Mouse (Mus musculus) midbrain, embryonic 16.5 days (tissue): ENCODE data around the gene Dffb. TPM values are rescaled to one million over a fixed set of nuclear protein-coding genes. Genes with fewer than 3 reads are reported as not detected.

Source experiments
- ATAC-seq: fragments of 200-750 bp; cut with Nextera tagmentation; 2 replicates; pipeline ENCODE4 v1.8.0; 2017; ENCODE audit warnings: moderate TSS enrichment
- H3K27ac ChIP-seq: fragments of 300-500 bp; sonication (generic); 2 replicates; pipeline ENCODE4 v1.5.1; 2014; ENCODE audit warnings: mild to moderate bottlenecking, low read length, mixed read lengths
- H3K27me3 ChIP-seq: fragments of 300-500 bp; sonication (generic); 2 replicates; pipeline ENCODE4 v1.6.1; 2014; ENCODE audit warnings: low read depth, low read length, mixed read lengths; ENCODE audit not compliant: control insufficient read depth, insufficient read depth
- H3K36me3 ChIP-seq: fragments of 300-500 bp; sonication (generic); 2 replicates; pipeline ENCODE4 v1.6.1; 2014; ENCODE audit warnings: mild to moderate bottlenecking, low read length, moderate library complexity, mixed read lengths; ENCODE audit not compliant: control insufficient read depth, insufficient read depth
- H3K4me1 ChIP-seq: fragments of 300-500 bp; sonication (generic); 2 replicates; pipeline ENCODE4 v1.6.1; 2014; ENCODE audit warnings: mild to moderate bottlenecking, low read length, mixed read lengths; ENCODE audit not compliant: control insufficient read depth, insufficient read depth
- H3K4me2 ChIP-seq: fragments of 300-500 bp; sonication (generic); 2 replicates; pipeline ENCODE4 v1.6.1; 2014; ENCODE audit warnings: mild to moderate bottlenecking, low read length, mixed read lengths
- H3K4me3 ChIP-seq: fragments of 300-500 bp; sonication (generic); 2 replicates; pipeline ENCODE4 v1.5.1; 2014; ENCODE audit warnings: low read depth, mild to moderate bottlenecking, low read length, moderate library complexity, mixed read lengths
- H3K9ac ChIP-seq: fragments of 300-500 bp; sonication (generic); 2 replicates; pipeline ENCODE4 v1.6.1; 2014; ENCODE audit warnings: low read depth, low read length, mixed read lengths
- H3K9me3 ChIP-seq: fragments of 300-500 bp; sonication (generic); replicated peaks from 2 replicates; pipeline ENCODE4 v1.6.1; 2014; ENCODE audit warnings: mild to moderate bottlenecking, low read length, mixed read lengths; ENCODE audit not compliant: control insufficient read depth, poor library complexity, severe bottlenecking
- WGBS: fragments of 180-500 bp; shearing (Covaris S2); extraction: QIAGEN DNeasy Blood & Tissue Kit; methylation state at CpG from one replicate; pipeline ENCODE4 v1.1.7; 2014; 5-methylcytosine and 5-hydroxymethylcytosine counted together
- polyA plus RNA-seq: library from polyadenylated mRNA; unstranded; fragments of >200 nt; fragmentation: Nextera tagmentation; extraction: Ambion mirVana; gene quantifications from 2 replicates; pipeline ENCODE4 v1.2.1, GENCODE M21; 2015

Gene Dffb
- 10.3 and 11.5 TPM in 2 replicates for polyA plus RNA-seq

DNA sequence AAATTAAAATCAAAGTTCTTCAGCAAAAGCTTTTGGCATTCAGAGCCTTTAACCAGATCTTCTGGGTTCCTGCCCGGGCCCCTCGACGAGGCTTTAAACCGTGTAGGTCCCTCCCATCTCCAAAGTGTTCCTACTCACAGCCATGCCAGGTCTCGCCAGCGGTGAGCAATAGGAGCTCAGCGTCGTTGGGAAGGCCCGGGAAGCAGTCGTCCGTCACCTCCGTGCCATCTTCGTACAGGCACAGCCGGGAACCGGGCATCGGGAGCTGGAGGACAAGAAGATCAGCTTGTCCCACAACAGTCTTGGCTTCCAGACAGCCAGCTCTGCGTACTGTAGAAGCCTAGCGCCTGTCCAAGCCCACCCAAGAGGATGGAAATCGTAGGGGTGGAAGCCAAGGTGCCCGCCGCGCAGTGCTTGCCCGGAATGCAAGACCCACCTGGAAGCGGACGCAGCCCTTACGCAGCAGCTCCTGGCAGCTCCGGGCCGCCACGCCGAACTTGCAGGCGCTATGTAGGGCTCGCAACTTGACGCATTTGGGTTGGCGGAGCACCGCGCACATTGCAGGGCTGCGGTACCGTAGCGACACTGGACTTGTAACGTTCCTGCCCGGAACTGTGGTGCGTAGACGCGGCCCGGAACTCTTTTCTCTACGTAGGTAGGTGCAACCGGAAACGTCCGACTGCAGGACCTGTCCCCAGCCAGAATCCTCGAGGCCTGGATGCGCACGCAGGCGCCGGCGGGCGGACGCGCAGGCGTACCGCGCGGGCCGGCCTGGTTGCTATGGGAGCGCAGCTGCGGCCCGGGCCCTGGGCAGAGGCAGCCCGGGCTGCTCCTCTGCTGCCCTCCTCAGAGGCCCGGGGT, at the start of gene Dffb, which contains the start of gene Cep104:
Gene Dffb (minus strand): TSS at position 696 of the 861 bp plus-strand sequence.
Gene Cep104 (plus strand): TSS at position 764 of the 861 bp plus-strand sequence.
- Histone ChIP-seq H3K4me2 (peak within 1 kb of the TSS; percentile 88), H3K4me3 (peak within 1 kb of the TSS; percentile 98), H3K9me3 (no peaks in the 10 kb centered on the region), H3K9ac (peak within 1 kb of the TSS; percentile 92), H3K27me3 (no peaks in the 10 kb centered on the region), H3K4me1 (peaks cover 27% of the 10 kb centered on the region), H3K36me3 (peaks cover 1% of the 10 kb centered on the region), H3K27ac (peak within 1 kb of the TSS; percentile 79)
- ATAC-seq, result peak; percentile 98
- WGBS, result under 1% methylated on average over 68 of the region's 68 CpGs

DNA sequence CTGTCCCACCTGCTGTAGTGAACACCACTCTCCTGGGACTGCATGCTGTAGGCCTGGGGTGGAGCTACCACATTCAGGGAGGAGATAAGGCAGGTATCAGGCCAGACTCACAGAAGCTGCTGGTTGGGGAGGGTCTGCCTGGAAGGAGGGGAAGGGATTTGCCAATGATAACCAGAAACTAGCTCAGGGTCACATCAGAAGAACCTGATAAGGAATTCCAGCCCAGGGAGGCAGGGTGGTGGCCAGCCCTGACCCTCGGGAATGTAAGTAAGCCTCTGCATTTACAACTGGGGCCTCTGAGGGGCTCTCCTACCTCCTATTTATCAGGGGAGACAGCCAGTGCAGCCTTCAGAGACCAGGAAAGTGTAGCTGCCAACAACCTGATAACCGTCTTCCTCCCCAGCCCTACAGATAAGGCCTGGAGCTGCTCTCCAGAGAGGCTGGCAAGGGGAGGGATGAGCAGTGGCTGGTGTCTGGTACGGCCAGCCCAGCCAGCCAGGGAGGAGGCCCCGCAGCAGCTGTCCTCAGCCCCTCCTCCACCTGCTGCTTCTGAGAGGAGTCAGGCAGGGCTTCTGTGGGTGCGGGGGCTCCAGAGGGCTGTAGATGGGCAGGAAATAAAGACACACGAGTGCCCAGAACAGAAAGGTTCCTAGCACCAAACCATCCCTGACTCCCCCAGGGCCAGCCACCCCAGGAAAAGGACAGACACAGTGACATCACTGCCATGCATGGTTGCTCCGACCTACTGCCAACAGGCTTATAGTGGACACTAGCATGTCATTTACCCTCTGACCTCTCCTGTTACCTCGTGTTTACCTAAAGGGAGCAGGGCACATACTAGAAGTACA, 49.1 kb upstream of the Dffb start:
- peaks cover 10% of the 10 kb centered on the region; the same call in 1 of the 2 replicates for H3K4me1 ChIP-seq
- H3K4me3 ChIP-seq, result no peak overlapping the region
- no peaks in the 10 kb centered on the region for H3K9me3 ChIP-seq
- H3K4me2 ChIP-seq, result no peak overlapping the region
- H3K36me3 ChIP-seq, result peaks cover 24% of the 10 kb centered on the region
- ATAC-seq, result no peak
- peaks cover 6% of the 10 kb centered on the region; the same call in 1 of the 2 replicates for H3K27me3 ChIP-seq
- H3K9ac ChIP-seq, result peak overlapping the region; percentile 36; the same call in 1 of the 2 replicates
- H3K27ac ChIP-seq, result no peak overlapping the region
- WGBS, result 29% methylated on average over 8 of the region's 8 CpGs

DNA sequence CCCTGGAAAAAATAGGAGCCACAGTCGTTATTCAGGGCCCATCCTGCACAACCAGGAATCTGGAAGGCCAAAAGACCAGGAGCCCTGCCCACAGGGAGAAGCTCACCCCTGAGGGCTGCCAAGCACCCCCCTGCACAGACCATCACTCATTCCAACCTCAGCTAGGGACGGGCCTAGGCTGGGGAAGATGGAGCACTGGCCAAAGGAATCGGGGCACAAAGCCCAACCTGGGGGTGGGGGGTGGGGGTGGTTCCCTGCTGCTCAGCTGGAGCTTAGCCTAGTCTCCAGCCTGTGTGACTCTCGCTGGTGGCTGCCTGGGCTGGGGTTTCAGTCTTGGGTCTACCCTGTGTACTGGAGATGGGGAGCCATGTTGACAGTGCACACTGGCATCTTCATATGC, 47.9 kb upstream of the Dffb start:
- Histone ChIP-seq H3K4me3 (no peak overlapping the region), H3K27me3 (peaks cover 6% of the 10 kb centered on the region; the same call in 1 of the 2 replicates), H3K9ac (no peak overlapping the region), H3K9me3 (no peaks in the 10 kb centered on the region), H3K4me1 (peaks cover 10% of the 10 kb centered on the region; the same call in 1 of the 2 replicates), H3K27ac (no peak overlapping the region), H3K4me2 (no peak overlapping the region), H3K36me3 (peaks cover 31% of the 10 kb centered on the region)
- no peak for ATAC-seq
- 15% methylated on average over 4 of the region's 4 CpGs for WGBS

DNA sequence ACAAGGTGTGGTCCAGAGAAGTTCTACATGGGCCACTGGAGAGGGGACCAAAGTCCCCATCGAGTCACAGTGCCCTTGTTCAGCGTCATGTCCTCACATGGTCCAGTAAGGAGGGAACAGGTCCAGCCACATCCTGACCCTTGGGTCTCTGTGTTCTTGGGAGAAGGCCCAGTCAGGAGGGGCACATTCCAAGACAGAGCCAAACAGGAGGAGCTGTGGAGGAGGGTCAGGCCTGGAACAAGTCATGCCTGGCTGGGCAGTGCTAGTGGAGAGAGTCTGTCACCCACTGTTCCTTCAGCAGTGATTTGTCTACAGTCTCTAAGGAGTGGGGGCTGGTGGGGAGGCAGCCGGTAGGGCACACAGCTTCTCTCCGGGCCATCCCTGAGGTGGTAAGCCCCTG, 47.5 kb upstream of the Dffb start:
- H3K9ac ChIP-seq, result no peak overlapping the region
- no peak overlapping the region for H3K4me2 ChIP-seq
- peaks cover 32% of the 10 kb centered on the region for H3K36me3 ChIP-seq
- no peak overlapping the region for H3K4me3 ChIP-seq
- no peak overlapping the region for H3K27ac ChIP-seq
- WGBS, result 73% methylated on average over 4 of the region's 4 CpGs
- no peaks in the 10 kb centered on the region for H3K9me3 ChIP-seq
- H3K27me3 ChIP-seq, result peaks cover 6% of the 10 kb centered on the region; the same call in 1 of the 2 replicates
- H3K4me1 ChIP-seq, result peaks cover 10% of the 10 kb centered on the region; the same call in 1 of the 2 replicates
- ATAC-seq, result no peak

DNA sequence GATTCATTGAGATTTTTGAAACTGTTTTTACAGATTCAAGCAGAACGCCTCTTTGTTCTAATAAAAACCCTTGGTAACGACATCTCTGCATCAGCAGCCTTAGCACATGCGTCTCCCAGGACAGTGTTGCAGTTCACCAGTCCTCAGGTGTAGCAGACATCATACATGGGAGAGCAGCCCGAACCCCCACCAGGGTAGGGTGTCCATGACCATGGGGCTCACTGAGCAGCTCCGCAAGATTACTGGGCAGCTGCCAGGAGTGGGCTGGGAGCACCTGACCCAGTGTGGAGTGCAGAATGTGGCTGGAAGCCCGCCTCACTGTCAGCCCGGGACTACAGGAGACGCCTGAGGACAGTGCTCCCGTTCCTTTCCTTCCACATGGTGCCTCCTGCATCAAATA, 46.5 kb upstream of the Dffb start:
- Histone ChIP-seq H3K4me3 (no peak overlapping the region), H3K9ac (no peak overlapping the region), H3K27ac (no peak overlapping the region), H3K9me3 (no peaks in the 10 kb centered on the region), H3K36me3 (peaks cover 34% of the 10 kb centered on the region), H3K4me1 (peaks cover 10% of the 10 kb centered on the region; the same call in 1 of the 2 replicates), H3K27me3 (peaks cover 6% of the 10 kb centered on the region; the same call in 1 of the 2 replicates), H3K4me2 (no peak overlapping the region)
- no peak for ATAC-seq
- 94% methylated on average over 9 of the region's 9 CpGs for WGBS

DNA sequence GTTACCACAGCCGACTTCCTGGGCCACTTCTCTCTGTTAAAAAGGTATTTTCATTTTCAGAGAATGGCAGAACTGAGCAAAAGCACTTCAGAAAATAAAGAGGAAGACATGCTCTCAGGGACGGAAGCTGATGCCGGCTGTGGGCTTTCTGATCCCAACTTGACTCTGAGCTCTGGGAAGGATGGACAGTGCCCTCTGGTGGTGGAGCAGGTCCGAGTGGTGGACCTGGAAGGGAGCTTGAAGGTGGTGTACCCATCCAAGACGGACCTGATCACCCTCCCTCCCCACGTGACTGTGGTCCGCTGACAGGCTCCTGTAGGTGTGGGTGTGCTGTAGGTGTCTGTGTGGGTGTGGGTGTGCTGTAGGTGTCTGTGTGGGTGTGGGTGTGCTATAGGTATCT, 44.6 kb upstream of the Dffb start:
- H3K4me1 ChIP-seq, result no peaks in the 10 kb centered on the region
- H3K27ac ChIP-seq, result no peak overlapping the region
- H3K9ac ChIP-seq, result no peak overlapping the region
- 72% methylated on average over 7 of the region's 7 CpGs for WGBS
- ATAC-seq, result no peak
- no peaks in the 10 kb centered on the region for H3K9me3 ChIP-seq
- no peak overlapping the region for H3K4me2 ChIP-seq
- H3K27me3 ChIP-seq, result no peaks in the 10 kb centered on the region
- H3K4me3 ChIP-seq, result no peak overlapping the region
- peaks cover 43% of the 10 kb centered on the region for H3K36me3 ChIP-seq

DNA sequence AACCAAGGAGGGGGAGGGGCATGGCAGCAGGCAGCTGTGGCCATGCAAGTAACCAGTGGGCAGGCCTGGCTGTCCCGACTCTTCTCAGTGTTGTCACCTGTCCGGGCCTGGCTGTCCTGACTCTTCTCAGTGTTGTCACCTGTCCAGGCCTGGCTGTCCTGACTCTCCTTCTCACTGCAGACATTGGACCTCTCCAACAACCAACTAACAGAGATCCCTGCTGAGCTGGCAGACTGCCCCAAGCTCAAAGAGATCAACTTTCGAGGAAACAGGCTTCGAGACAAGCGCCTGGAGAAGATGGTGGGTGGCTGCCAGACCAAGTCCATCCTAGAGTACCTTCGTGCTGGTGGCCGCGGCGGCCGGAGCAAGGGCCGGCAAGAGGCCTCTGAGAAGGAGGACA, 40.5 kb upstream of the Dffb start:
- peaks cover 16% of the 10 kb centered on the region for H3K4me1 ChIP-seq
- H3K9me3 ChIP-seq, result no peaks in the 10 kb centered on the region
- no peak overlapping the region for H3K4me3 ChIP-seq
- ATAC-seq, result no peak
- 95% methylated on average over 11 of the region's 11 CpGs for WGBS
- peaks cover 31% of the 10 kb centered on the region for H3K36me3 ChIP-seq
- no peak overlapping the region for H3K9ac ChIP-seq
- no peak overlapping the region for H3K4me2 ChIP-seq
- no peak overlapping the region for H3K27ac ChIP-seq
- no peaks in the 10 kb centered on the region for H3K27me3 ChIP-seq

DNA sequence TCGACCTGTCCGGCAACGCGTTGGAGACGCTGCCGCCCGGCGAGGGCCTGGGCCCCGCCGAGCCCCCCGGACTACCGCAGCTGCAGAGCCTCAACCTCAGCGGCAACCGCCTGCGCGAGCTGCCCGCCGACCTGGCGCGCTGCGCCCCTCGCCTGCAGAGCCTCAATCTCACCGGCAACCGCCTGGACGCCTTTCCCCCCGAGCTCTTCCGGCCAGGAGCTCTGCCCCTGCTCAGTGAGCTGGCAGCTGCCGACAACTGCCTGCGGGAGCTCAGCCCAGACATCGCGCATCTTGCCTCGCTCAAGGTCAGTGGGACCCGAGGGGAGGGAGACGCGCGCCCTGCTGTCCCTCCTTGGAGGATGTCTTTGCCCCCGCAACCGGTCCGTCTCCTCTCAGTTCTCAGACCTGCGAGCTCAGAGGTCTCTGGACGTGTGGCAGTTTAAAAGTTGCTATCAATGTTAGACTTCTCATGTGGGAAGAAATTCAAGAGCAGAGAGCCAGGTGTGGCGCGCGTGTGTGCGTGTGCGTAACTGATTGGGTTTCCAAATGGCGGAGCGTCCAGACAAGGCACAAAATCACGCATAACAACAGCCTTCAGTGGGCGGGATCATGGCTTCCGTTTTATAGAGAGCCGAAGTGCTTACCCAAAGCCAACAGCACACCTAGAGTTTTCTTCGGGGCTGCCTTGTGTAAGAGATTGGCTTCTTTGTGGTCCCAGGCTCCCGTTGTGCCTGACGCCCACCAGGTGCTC, 37.4 kb upstream of the Dffb start:
- no peaks in the 10 kb centered on the region for H3K9me3 ChIP-seq
- peaks cover 16% of the 10 kb centered on the region for H3K4me1 ChIP-seq
- H3K27ac ChIP-seq, result peak overlapping the region; percentile 58; the same call in 1 of the 2 replicates
- H3K4me3 ChIP-seq, result peak overlapping the region; percentile 99
- peaks cover 11% of the 10 kb centered on the region for H3K36me3 ChIP-seq
- no peaks in the 10 kb centered on the region for H3K27me3 ChIP-seq
- no peak for ATAC-seq
- WGBS, result 2% methylated on average over 55 of the region's 55 CpGs
- H3K4me2 ChIP-seq, result peak overlapping the region; percentile 99
- peak overlapping the region; percentile 90 for H3K9ac ChIP-seq
